Mouse (Mus musculus) megakaryocyte, embryonic 14.5 days (primary cell): ENCODE results near the gene Wipi2. TPM values are rescaled to one million over a fixed set of nuclear protein-coding genes. Genes with fewer than 3 reads are reported as not detected.
A peak's percentile ranks its signal among the peaks of the same experiment; 100 is the strongest.

Source experiments
- H3K27me3 ChIP-seq: replicated peaks from 2 replicates; pipeline ENCODE3; 2012; ENCODE audit warnings: inconsistent platforms
- H3K36me3 ChIP-seq: replicated peaks from 2 replicates; pipeline ENCODE3; 2012; ENCODE audit warnings: low read length, inconsistent platforms, mixed read lengths
- H3K4me1 ChIP-seq: 2 replicates; pipeline ENCODE4 v1.6.1; 2012; ENCODE audit warnings: inconsistent platforms
- H3K4me3 ChIP-seq: replicated peaks from 2 replicates; pipeline ENCODE3; 2012; ENCODE audit warnings: moderate library complexity, mild to moderate bottlenecking, inconsistent platforms
- H3K9me3 ChIP-seq: 2 replicates; pipeline ENCODE4 v1.6.1; 2012; ENCODE audit warnings: inconsistent platforms
- FLI1 ChIP-seq: IDR thresholded peaks from 2 replicates; pipeline ENCODE4 v1.6.1; 2012; ENCODE audit warnings: low read length, inconsistent platforms, mixed read lengths
- GATA1 ChIP-seq: IDR thresholded peaks from 3 replicates; pipeline ENCODE4 v1.6.1; 2012; ENCODE audit warnings: mixed read lengths, low read length, inconsistent platforms, borderline replicate concordance
- polyA plus RNA-seq: library from polyadenylated mRNA; stranded (reverse); fragments of >175 nt; gene quantifications from 2 replicates; pipeline ENCODE4 v1.2.3, GENCODE M21; 2012; ENCODE audit warnings: low replicate concordance; ENCODE audit not compliant: insufficient read depth

Gene Wipi2
- polyA plus RNA-seq, 1 experiment = 4.7 TPM

- TF ChIP-seq GATA1 (no peak), FLI1 (no peak)
- no peaks in the 10 kb centered on the region; the same call in 1 of the 2 replicates for H3K4me1 ChIP-seq
- H3K36me3 ChIP-seq = no peaks in the 10 kb centered on the region
- H3K4me3 ChIP-seq = no peak overlapping the region
- peaks cover 24% of the 10 kb centered on the region for H3K9me3 ChIP-seq
- peaks cover 56% of the 10 kb centered on the region for H3K27me3 ChIP-seq
These were observed 87.6 kb downstream of the Wipi2 start for GRCm38 (mm10) chr5:142715059-142715458.

GRCm38 (mm10) chr5:142716056-142716455 lies 88.6 kb downstream of the Wipi2 start:
- Histone ChIP-seq H3K9me3 (peaks cover 18% of the 10 kb centered on the region), H3K4me1 (no peaks in the 10 kb centered on the region; the same call in 1 of the 2 replicates), H3K27me3 (peaks cover 54% of the 10 kb centered on the region), H3K36me3 (no peaks in the 10 kb centered on the region), H3K4me3 (no peak overlapping the region)
- no peak for TF ChIP-seq GATA1
- no peak for TF ChIP-seq FLI1

GRCm38 (mm10) chr5:142718037-142718436 lies 90.5 kb downstream of the Wipi2 start:
- H3K9me3 ChIP-seq = 0 out of 2 replicates have a peak, but pooled peaks cover 4% of the 10 kb centered on the region
- peaks cover 65% of the 10 kb centered on the region for H3K27me3 ChIP-seq
- H3K4me3 ChIP-seq = no peak overlapping the region
- H3K36me3 ChIP-seq = no peaks in the 10 kb centered on the region
- no peaks in the 10 kb centered on the region; the same call in 1 of the 2 replicates for H3K4me1 ChIP-seq
- TF ChIP-seq GATA1 (no peak), FLI1 (no peak)

- H3K36me3 ChIP-seq = no peaks in the 10 kb centered on the region
- TF ChIP-seq GATA1 (no peak), FLI1 (no peak)
- 0 out of 2 replicates have a peak, but pooled peaks cover 4% of the 10 kb centered on the region for H3K9me3 ChIP-seq
These were observed 91.0 kb downstream of the Wipi2 start for GRCm38 (mm10) chr5:142718486-142718885.

GRCm38 (mm10) chr5:142719897-142720296 lies 92.4 kb downstream of the Wipi2 start:
- Histone ChIP-seq H3K36me3 (no peaks in the 10 kb centered on the region), H3K9me3 (no peaks in the 10 kb centered on the region), H3K4me1 (peaks cover 7% of the 10 kb centered on the region), H3K27me3 (peaks cover 53% of the 10 kb centered on the region), H3K4me3 (peak overlapping the region; percentile 16)
- TF ChIP-seq GATA1 (no peak), FLI1 (no peak)

More at GRCm38 (mm10) chr5:142718486-142718885, 91.0 kb downstream of the Wipi2 start:
- Histone ChIP-seq H3K4me3 (no peak overlapping the region), H3K4me1 (peaks cover 2% of the 10 kb centered on the region), H3K27me3 (peaks cover 65% of the 10 kb centered on the region)

Other genes starting within 250 kb of the Wipi2 start
- gene Foxk1, start 226.2 kb upstream of the Wipi2 start, polyA plus RNA-seq = 13.3 and 39.1 TPM in 2 replicates
- 26.2 and 36.4 TPM in 2 replicates for gene Ap5z1, start 163.8 kb upstream of the Wipi2 start, polyA plus RNA-seq
- gene Papolb, start 97.6 kb upstream of the Wipi2 start, polyA plus RNA-seq = not detected in 2 replicates
- gene Radil, start 76.6 kb upstream of the Wipi2 start, polyA plus RNA-seq = 1.9 TPM in 1 of 2 replicates, not detected in the other
- gene Mmd2, start 18.9 kb upstream of the Wipi2 start, polyA plus RNA-seq = not detected in 2 replicates
- gene Slc29a4, start 64.8 kb downstream of the Wipi2 start, polyA plus RNA-seq = 0.04 TPM in 1 of 2 replicates, not detected in the other
- 32.1 and 36.1 TPM in 2 replicates for gene Tnrc18, start 190.0 kb downstream of the Wipi2 start, polyA plus RNA-seq